Comparison of ENCODE assay signal across 9 mouse cellular contexts in genomic region chr15:102460971-102461370, GRCm38 (mm10). TPM values are rescaled to one million over a fixed set of nuclear protein-coding genes. Genes with fewer than 3 reads are reported as not detected.
DNase-seq lines count a peak whose midpoint lies in the region; ATAC-seq and TF ChIP-seq lines count a peak whose summit lies in the region.
"Had no signal": no experiment of that assay in that cellular context is flagged by ENCODE, and none has a peak within 500 bp of the region (broad histone marks: within the 10 kb centered on the region; RNA-seq: fewer than 3 reads in every experiment).

No protein-coding gene starts in this region.

- no peak overlapping the region for H3K4me2 ChIP-seq in limb, embryonic 12.5 days
- no peak overlapping the region; the same call in none of the 2 replicates for H3K4me2 ChIP-seq in heart, embryonic 16.5 days (ENCODE audit: low read depth, low read length)
- H3K4me2 ChIP-seq in myocyte (ENCODE audit: low read depth): peak overlapping the region; percentile 93

- H3K27ac ChIP-seq in limb, embryonic 12.5 days: 0 out of 2 replicates have a peak overlapping the region, but pooled peaks have one; percentile 23
- no peak overlapping the region for H3K27ac ChIP-seq in limb, embryonic 10.5 days
- no peak overlapping the region for H3K27ac ChIP-seq in heart, embryonic 16.5 days (ENCODE audit: low read length)

- TF ChIP-seq POLR2A in myocyte (IDR thresholded peaks at IDR 0.05; ENCODE audit: insufficient read length, low read depth): no peak

- peaks cover 7% of the 10 kb centered on the region; the same call in 1 of the 2 replicates for H3K36me3 ChIP-seq in limb, embryonic 12.5 days
- peaks cover 11% of the 10 kb centered on the region for H3K36me3 ChIP-seq in limb, embryonic 10.5 days
- H3K36me3 ChIP-seq in heart, embryonic 16.5 days (ENCODE audit: control insufficient read depth, insufficient read depth): peaks cover 4% of the 10 kb centered on the region
- H3K36me3 ChIP-seq in myocyte (ENCODE audit: control insufficient read depth, insufficient read depth): peaks cover 13% of the 10 kb centered on the region

- H3K4me3 ChIP-seq in limb, embryonic 12.5 days (replicated peaks): no peak overlapping the region
- H3K4me3 ChIP-seq in limb, embryonic 10.5 days: no peak overlapping the region; the same call in 1 of the 2 replicates
- H3K4me3 ChIP-seq in heart, embryonic 16.5 days (ENCODE audit: low read length): no peak overlapping the region
- H3K4me3 ChIP-seq in myocyte: peak overlapping the region; percentile 65

- peaks cover 14% of the 10 kb centered on the region for H3K79me2 ChIP-seq in myocyte (ENCODE audit: control insufficient read depth, insufficient read depth)

- H3K9me3 ChIP-seq in limb, embryonic 12.5 days: no peaks in the 10 kb centered on the region
- H3K9me3 ChIP-seq in limb, embryonic 10.5 days (replicated peaks): no peaks in the 10 kb centered on the region
- no peaks in the 10 kb centered on the region for H3K9me3 ChIP-seq in heart, embryonic 16.5 days (replicated peaks; ENCODE audit: control insufficient read depth, low read length)

- H3K9ac ChIP-seq in limb, embryonic 12.5 days (replicated peaks): no peak overlapping the region
- peak overlapping the region; percentile 18; the same call in 1 of the 2 replicates for H3K9ac ChIP-seq in heart, embryonic 16.5 days (ENCODE audit: low read length)

- 72% methylated on average over 4 of the region's 4 CpGs for WGBS in limb, embryonic 12.5 days
- 79% methylated on average over 4 of the region's 4 CpGs for WGBS in limb, embryonic 10.5 days
- 46% methylated on average over 4 of the region's 4 CpGs for WGBS in heart, embryonic 16.5 days

- ATAC-seq in limb, embryonic 12.5 days (ENCODE audit: insufficient number of reproducible peaks, insufficient read depth, low FRiP score, low TSS enrichment, low read depth): no peak
- no peak for ATAC-seq in heart, embryonic 16.5 days (replicated peaks; ENCODE audit: extremely low read depth, insufficient read depth, low FRiP score)

- peaks cover 9% of the 10 kb centered on the region; the same call in 1 of the 2 replicates for H3K4me1 ChIP-seq in limb, embryonic 12.5 days (replicated peaks)
- H3K4me1 ChIP-seq in limb, embryonic 10.5 days: peaks cover 24% of the 10 kb centered on the region
- peaks cover 18% of the 10 kb centered on the region for H3K4me1 ChIP-seq in heart, embryonic 16.5 days (ENCODE audit: control insufficient read depth, insufficient read depth, low read length)

- no peaks in the 10 kb centered on the region for H3K27me3 ChIP-seq in limb, embryonic 12.5 days
- H3K27me3 ChIP-seq in limb, embryonic 10.5 days (ENCODE audit: low read depth, poor library complexity, severe bottlenecking): no peaks in the 10 kb centered on the region
- H3K27me3 ChIP-seq in heart, embryonic 16.5 days (ENCODE audit: control insufficient read depth, insufficient read depth, low read length): no peaks in the 10 kb centered on the region
- H3K27me3 ChIP-seq in myocyte (ENCODE audit: control insufficient read depth, insufficient read depth, insufficient read length): no peaks in the 10 kb centered on the region

- no peak overlapping the region for H3ac ChIP-seq in myocyte (ENCODE audit: control insufficient read depth, insufficient read length)

- no peak for DNase-seq in limb, embryonic 10.5 days (ENCODE audit: low spot score)
- DNase-seq in adipocyte (ENCODE audit: low spot score): peak; percentile 43
- DNase-seq in layer of hippocampus, postnatal 36 days: no peak
- DNase-seq in layer of hippocampus, postnatal 25 days (ENCODE audit: extremely low spot score in 1 of 2, low spot score in 1 of 2): no peak
- no peak for DNase-seq in retina, postnatal 1 day
- DNase-seq: kidney, postnatal 36 days had no signal

TF ChIP-seq in myocyte, 11 proteins besides CTCF, POLR2A, EP300 and RAD21:
- TF ChIP-seq USF1 (IDR thresholded peaks at IDR 0.05; ENCODE audit: low read depth) (peak; percentile 52), REST (IDR thresholded peaks at IDR 0.05; ENCODE audit: insufficient read depth, insufficient read length) (no peak), MAX (IDR thresholded peaks at IDR 0.05; ENCODE audit: low read depth) (no peak), MYOD1 (IDR thresholded peaks at IDR 0.05; ENCODE audit: control insufficient read depth in 1 of 3, insufficient read length in 2 of 3, low read depth in 2 of 3) (no peak)

RNA-seq across cellular contexts. Expression of gene Prr13, which starts 2.1 kb away (rescaled TPM):
- polyA plus RNA-seq in limb, embryonic 12.5 days (2016; fragmentation: Nextera tagmentation; extraction: Ambion mirVana): 66.1 and 68.1 TPM in 2 replicates
- 57.6 and 60.5 TPM in 2 replicates for polyA plus RNA-seq in limb, embryonic 10.5 days (2016; fragmentation: Nextera tagmentation; extraction: Ambion mirVana)
- 86.7 and 92.2 TPM in 2 replicates for polyA plus RNA-seq in heart, embryonic 16.5 days (2015; fragmentation: Nextera tagmentation; extraction: Ambion mirVana)
- polyA plus RNA-seq in myocyte (2012; fragmentation: generic; extraction: Trizol): 92.9 TPM
- 10 to 100 TPM; 40.6 to 41.0 TPM for total RNA-seq in layer of hippocampus, postnatal 36 days (2021)
- total RNA-seq in layer of hippocampus, postnatal 25 days (2021): 10 to 100 TPM; 32.2 to 36.9 TPM

RNA-seq across cellular contexts. Expression of gene Pcbp2, which starts 9.4 kb away (rescaled TPM):
- 230 and 239 TPM in 2 replicates for polyA plus RNA-seq in limb, embryonic 12.5 days (2016; fragmentation: Nextera tagmentation; extraction: Ambion mirVana)
- 230 and 235 TPM in 2 replicates for polyA plus RNA-seq in limb, embryonic 10.5 days (2016; fragmentation: Nextera tagmentation; extraction: Ambion mirVana)
- 136 and 140 TPM in 2 replicates for polyA plus RNA-seq in heart, embryonic 16.5 days (2015; fragmentation: Nextera tagmentation; extraction: Ambion mirVana)
- 892 TPM for polyA plus RNA-seq in myocyte (2012; fragmentation: generic; extraction: Trizol)
- 100 to 1,000 TPM; 448 to 513 TPM for total RNA-seq in layer of hippocampus, postnatal 36 days (2021)
- total RNA-seq in layer of hippocampus, postnatal 25 days (2021): 100 to 1,000 TPM; 449 to 472 TPM

RNA-seq across cellular contexts. Expression of gene Amhr2, which starts 15.8 kb away (rescaled TPM):
- 0.48 TPM in 1 of 2 replicates, not detected in the other for polyA plus RNA-seq in limb, embryonic 12.5 days (2016; fragmentation: Nextera tagmentation; extraction: Ambion mirVana)
- 0.15 TPM in 1 of 2 replicates, not detected in the other for polyA plus RNA-seq in limb, embryonic 10.5 days (2016; fragmentation: Nextera tagmentation; extraction: Ambion mirVana)
- polyA plus RNA-seq in heart, embryonic 16.5 days (2015; fragmentation: Nextera tagmentation; extraction: Ambion mirVana): 6.6 and 7.6 TPM in 2 replicates
- 0.32 TPM for polyA plus RNA-seq in myocyte (2012; fragmentation: generic; extraction: Trizol)
- under 1 TPM; 0.42 to 0.51 TPM for total RNA-seq in layer of hippocampus, postnatal 36 days (2021)
- under 1 TPM; 0.80 to 0.91 TPM for total RNA-seq in layer of hippocampus, postnatal 25 days (2021)

RNA-seq across cellular contexts. Expression of gene Gm10337, which starts 42.6 kb away (rescaled TPM):
- not detected in 2 replicates for polyA plus RNA-seq in limb, embryonic 12.5 days (2016; fragmentation: Nextera tagmentation; extraction: Ambion mirVana)
- 3.8 and 4.8 TPM in 2 replicates for polyA plus RNA-seq in limb, embryonic 10.5 days (2016; fragmentation: Nextera tagmentation; extraction: Ambion mirVana)
- polyA plus RNA-seq in heart, embryonic 16.5 days (2015; fragmentation: Nextera tagmentation; extraction: Ambion mirVana): 4.1 TPM in 1 of 2 replicates, not detected in the other
- polyA plus RNA-seq in myocyte (2012; fragmentation: generic; extraction: Trizol): not detected
- not detected for total RNA-seq in layer of hippocampus, postnatal 36 days (2021)
- not detected for total RNA-seq in layer of hippocampus, postnatal 25 days (2021)

RNA-seq across cellular contexts. Expression of gene Sp1, which starts 55.0 kb away (rescaled TPM):
- polyA plus RNA-seq in limb, embryonic 12.5 days (2016; fragmentation: Nextera tagmentation; extraction: Ambion mirVana): 11.1 and 12.1 TPM in 2 replicates
- 9.1 and 9.8 TPM in 2 replicates for polyA plus RNA-seq in limb, embryonic 10.5 days (2016; fragmentation: Nextera tagmentation; extraction: Ambion mirVana)
- 5.0 and 5.5 TPM in 2 replicates for polyA plus RNA-seq in heart, embryonic 16.5 days (2015; fragmentation: Nextera tagmentation; extraction: Ambion mirVana)
- polyA plus RNA-seq in myocyte (2012; fragmentation: generic; extraction: Trizol): 11.7 TPM
- total RNA-seq in layer of hippocampus, postnatal 36 days (2021): 10 to 100 TPM; 22.4 to 23.1 TPM
- 10 to 100 TPM; 22.5 to 24.2 TPM for total RNA-seq in layer of hippocampus, postnatal 25 days (2021)
